Mouse (Mus musculus) kidney, postnatal 14 days (tissue): ENCODE measurements around the gene Dgkq.

Experiments used
- DNase-seq: peaks from one replicate; pipeline ENCODE4 v3.0.0; 2022; ENCODE audit warnings: mixed read lengths

Gene Dgkq

GRCm38 (mm10) chr5:108668977-108669936 is at the start of gene Dgkq:
Gene Dgkq (minus strand): TSS chr5:108669672.
- peak; percentile 92 for DNase-seq

DNA sequence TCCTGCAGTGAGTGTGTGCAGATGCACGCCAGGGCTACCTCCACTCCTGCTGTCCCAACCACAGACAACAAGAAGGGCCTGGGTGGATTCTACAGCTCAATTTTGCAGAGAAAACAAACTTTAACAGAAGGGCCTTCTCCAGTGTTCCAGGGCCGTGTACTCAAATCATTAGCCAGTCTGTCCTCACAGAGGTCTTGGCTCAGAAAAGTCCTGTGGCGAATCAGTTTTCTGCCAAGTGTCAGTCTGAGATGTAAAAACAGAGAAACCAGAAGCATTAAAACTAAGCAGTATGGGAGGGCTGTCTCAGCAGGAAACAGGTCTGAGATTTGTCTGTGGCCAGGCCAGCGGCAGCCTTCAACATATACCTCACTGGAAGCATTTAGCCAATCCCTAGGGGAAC is 48.6 kb upstream of the Dgkq start:
- DNase-seq = no peak

GRCm38 (mm10) chr5:108715974-108716373 is 46.5 kb upstream of the Dgkq start:
- no peak for DNase-seq

DNA sequence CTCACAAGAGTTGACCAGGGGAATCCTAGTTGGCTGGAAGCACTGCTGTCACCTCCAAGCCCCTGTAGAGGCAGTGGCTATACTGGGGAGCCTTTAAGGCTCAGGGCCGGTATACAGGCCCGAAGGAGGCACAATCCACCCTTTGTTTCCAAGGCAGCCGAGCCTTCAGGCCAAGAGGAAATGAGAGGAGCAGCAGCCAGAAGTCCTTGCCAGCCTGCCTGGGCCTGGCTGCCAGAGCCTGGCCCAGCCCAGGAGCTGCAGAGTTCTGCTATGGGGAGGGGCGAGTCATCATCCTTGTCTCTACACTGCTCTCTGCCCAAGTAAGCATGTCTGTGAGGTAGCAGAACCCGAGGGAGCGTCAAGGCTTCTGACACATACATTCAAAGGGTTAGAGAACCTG is 44.7 kb upstream of the Dgkq start:
- no peak for DNase-seq

DNA sequence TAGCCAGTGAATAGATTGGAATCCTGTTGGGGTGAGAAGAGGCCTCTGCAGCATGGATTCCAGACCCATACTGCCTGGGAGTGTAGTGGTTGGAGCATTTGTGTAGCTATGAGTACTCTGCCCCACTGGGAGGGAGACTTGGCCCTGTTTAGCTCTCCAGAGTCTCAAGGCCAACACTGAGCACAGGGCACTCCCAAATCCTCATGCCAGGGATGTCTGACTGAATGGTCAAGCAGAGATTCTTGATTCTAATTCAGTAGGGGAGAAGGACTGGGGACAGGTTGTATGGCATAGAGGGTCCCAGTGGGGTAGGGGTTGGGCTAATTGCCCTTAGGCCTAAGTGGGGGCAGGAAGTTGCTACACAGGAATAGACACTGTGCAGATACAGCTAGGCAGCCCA is 44.2 kb upstream of the Dgkq start:
- DNase-seq = no peak

GRCm38 (mm10) chr5:108713096-108713495 is 43.6 kb upstream of the Dgkq start:
- DNase-seq = no peak

DNA sequence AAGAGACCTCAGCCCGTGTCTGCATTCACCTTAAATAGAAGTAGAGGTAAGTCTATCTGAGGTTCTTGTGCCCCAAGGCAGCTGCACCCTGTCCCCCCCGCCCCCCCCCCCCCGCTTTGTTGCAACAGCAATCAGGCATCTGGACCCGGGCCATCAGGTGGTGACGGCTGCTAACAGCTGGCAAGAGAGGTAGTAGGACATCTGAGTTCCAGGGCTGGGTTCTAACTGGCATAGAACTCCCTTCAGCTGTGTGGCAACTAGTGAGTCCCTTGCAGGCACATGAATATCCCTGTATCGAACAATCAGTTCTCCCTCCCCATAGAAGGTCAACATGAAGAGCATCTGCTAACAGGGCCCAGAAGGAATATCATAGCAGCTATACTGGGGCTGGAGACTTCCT is 42.5 kb upstream of the Dgkq start:
- no peak for DNase-seq

GRCm38 (mm10) chr5:108708981-108709731 is 39.7 kb upstream of the Dgkq start:
- no peak for DNase-seq

GRCm38 (mm10) chr5:108708419-108708818 is 38.9 kb upstream of the Dgkq start:
- DNase-seq = peak; percentile 61

DNA sequence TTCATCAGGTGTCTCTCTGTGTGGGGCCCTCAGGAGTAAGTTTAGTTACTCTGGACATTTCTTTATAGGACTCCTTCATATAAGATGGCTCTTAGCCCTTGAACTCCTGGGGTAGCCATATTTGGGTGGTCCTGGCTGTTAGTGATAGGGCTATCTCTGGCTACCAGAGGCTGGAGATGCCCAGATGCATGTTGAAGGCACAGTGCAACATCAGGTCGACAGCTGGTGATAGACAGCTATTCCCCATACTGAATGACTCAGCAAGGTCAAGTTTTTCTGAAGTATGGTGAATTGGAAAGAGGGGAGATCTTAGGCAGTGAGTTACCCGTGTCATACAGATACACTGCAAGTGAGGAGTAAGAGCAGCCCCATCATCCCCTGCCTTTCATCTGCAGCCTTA is 38.3 kb upstream of the Dgkq start:
- DNase-seq = no peak

- DNase-seq = no peak
Measured at GRCm38 (mm10) chr5:108703754-108704626, 34.5 kb upstream of the Dgkq start.

DNA sequence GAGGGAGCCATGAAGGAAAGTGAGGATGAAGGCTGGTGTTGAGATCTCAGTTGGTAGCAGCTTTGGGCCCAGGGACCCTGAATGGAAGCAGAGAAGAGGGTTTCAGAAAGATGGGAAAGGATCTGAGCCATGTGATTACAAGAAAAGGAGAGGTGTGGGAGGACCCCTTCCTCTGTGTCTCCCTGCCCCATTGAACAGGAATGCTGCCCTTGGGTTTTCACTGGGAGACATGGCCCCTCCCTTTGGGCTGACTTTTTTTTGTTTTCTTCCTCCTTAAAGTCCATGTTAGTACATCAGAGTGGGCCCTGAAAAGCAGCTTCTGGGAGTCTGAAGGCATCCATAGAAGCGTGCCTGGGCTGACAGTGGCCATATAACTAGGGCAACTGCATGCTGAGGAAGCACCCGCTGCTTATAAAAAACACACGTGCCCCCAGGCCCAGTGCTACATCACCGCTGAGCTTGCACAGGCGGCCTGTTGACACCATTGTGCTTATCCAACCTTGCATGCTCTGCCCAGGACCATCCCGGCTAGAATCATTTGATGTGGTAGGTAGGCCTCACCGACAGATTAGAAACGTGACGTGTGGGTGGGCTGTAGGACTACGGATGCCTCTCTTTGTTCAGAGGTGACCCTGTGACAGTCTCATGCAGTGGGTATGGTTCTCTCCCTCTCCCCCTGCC is 32.0 kb upstream of the Dgkq start:
- no peak for DNase-seq

DNA sequence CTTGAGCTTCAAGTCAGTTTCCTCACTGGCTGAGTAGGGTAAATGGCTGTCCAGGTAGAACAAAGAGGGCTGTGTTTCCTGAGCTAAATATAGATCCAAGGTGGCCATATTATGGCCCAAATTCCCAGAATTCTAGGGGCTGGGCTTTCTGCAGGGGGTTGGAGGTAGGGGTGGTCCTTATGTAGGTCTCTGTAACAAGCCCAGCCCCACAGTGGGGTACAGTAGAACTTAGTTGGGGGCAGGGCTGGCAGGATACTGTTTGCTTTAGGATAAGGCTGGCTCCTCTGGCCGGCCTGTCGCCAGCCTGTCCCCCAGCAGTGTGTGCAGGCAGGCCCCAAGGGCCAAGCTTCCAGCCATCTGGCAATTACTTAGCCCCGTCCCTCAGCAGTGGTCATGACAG is 30.9 kb upstream of the Dgkq start:
- no peak for DNase-seq

GRCm38 (mm10) chr5:108697341-108697753 is 27.9 kb upstream of the Dgkq start:
- DNase-seq = no peak

- peak; percentile 31 for DNase-seq
Measured at GRCm38 (mm10) chr5:108696542-108696941, 27.1 kb upstream of the Dgkq start.

DNA sequence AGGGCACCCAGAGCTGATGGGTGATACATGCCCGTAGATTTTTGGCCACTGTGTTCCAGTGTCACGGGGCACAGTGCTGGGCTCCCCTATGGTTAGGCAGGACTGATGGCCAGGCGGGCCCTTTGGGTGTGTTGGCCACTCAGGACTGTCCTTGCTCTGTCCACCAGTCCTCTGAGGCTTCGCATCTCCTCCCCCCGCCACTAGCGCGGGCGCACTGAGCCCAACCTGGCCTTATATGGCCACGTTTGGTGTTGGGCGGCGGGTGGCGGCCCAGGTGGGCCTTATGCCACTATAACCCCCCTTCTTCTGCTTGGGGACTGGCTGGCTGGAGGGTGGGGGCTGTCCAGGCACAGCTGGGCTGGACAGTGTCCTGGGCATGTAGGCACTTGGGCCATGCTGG is 26.4 kb upstream of the Dgkq start:
- DNase-seq = no peak

- DNase-seq = peak; percentile 68
Measured at GRCm38 (mm10) chr5:108694352-108695261, 25.1 kb upstream of the Dgkq start.

- DNase-seq = peak; percentile 93
Measured at GRCm38 (mm10) chr5:108693872-108694288, 24.4 kb upstream of the Dgkq start.

- DNase-seq = peak; percentile 83
Measured at GRCm38 (mm10) chr5:108692271-108692670, 22.8 kb upstream of the Dgkq start, which contains the start of gene Fgfrl1. Gene Fgfrl1 (plus strand): TSS chr5:108692382.

GRCm38 (mm10) chr5:108691152-108691551 is 21.7 kb upstream of the Dgkq start:
- no peak for DNase-seq

DNA sequence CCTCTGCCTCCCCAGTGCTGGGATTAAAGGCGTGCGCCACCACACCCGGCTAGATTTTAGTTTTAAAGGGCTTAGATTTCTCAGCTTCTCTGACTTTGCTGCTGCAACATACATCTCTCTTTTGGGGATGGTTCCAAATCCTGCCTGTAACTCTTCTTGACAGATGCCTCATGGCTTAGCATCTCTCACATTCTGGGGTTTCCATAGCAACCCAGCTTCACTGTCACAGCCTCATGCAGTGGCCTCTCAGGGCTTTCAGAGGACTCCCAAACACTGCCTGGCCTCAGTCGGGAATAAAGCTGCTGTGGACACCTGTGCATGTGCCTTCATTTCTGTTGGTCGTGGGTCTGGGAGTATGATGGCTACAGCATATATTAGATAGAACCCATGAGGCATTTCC is 19.6 kb upstream of the Dgkq start:
- DNase-seq = no peak
